Mouse (Mus musculus): Measurements from ENCODE around the gene Lamb1.

Gene Lamb1

DNA sequence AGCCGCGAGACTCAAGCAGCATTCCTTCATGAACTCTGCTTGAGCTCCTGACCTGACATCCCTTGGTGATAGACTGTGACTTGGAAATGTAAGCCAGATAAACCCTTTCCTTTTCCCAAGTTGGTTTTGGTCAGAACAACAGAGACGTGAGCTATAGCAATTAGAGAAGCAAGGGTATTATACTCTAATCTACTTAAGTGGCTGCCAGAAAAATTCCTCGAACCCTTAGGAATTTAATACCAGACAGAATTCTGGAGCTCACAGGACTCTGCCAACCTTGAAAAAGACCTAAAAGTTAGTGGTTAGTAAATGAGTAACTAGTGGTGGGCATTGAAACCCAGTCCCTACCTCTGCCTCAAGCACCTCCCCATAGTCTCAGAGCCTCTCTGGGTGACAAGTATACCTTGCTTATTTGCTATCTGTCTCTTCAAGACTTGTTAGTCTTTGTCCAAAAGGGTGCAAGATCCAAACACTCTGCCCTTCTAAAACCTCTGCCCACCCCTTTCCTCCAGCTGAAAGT lies 18.6 kb downstream of the Lamb1 start:
- no peak for DNase-seq (ENCODE audit: low spot score in 2 of 2)

DNA sequence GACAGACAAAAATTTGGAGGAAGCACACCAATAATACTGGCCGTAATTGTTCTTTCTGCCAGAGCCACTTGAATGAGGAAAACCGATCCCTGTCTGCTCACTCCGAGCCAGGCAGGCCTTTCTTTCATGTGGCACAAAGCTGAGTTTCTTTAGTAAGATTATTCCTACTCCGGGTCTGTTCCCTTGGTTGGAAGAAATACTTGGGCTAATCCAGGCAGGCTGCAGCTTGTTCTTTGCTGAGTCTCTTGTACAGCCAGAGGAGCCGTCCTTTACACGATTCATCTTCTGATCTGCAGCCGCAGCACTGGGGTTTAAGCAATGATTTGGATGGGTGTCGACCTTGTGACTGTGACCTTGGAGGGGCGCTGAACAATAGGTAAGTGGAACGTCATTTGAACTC lies 24.0 kb downstream of the Lamb1 start:
- DNase-seq (ENCODE audit: low spot score in 2 of 2) = no peak

DNA sequence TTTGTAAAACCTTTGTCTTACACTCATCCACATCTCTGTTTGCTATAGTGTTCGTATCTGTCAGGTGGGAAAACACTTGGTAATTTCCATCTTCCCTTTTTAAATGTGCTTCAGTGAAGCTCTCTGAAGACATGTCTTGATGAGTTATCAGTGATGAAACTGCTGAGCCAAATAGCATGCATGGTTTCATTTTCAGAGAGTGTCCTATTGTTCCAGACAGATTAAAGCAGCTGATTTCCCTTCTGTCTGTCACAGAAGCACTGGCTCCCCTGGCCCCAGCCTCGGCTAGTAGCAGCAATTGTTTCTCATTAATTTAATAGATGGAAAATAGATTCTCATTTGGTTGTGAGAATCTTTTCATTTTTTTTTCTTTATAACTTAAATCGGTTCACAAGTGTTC lies 25.9 kb downstream of the Lamb1 start:
- DNase-seq (ENCODE audit: low spot score in 2 of 2) = no peak

DNA sequence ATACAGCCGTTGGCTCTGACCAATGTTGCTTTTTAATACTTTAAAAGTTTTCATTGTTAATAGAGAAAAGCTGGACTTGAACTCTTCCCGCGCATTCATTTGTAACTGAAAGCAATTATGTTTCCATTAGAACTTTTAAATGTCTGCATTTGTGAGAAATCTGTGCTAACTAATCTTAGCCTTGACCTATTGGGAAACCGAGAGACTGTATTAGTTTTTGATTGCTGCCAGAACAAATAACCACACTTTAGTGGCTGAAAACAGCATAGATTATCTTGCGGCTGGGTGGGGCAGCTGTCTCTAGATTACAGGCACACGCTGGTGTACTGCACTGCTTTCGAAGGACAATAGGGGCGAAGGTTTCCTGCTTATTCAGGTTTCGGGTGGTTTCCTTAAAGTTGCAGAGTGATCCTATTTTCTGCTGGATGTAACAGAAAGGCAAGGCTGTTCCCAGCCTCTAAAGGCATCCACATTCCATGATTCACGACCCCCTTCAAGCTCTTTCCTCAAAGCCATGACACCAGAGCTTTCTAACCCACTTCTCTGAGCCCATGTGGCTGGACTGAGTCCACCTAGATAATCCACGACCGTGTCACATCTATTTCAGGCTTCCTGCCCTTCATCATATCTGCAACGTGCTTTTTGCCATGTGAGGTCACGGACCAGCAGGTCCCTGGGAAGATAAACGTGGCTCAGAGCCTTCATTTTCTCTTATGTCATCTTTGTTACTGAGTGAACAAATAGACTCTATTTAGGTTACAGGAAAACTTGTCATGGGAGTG lies 28.5 kb downstream of the Lamb1 start:
- DNase-seq (ENCODE audit: low spot score in 2 of 2) = no peak

DNA sequence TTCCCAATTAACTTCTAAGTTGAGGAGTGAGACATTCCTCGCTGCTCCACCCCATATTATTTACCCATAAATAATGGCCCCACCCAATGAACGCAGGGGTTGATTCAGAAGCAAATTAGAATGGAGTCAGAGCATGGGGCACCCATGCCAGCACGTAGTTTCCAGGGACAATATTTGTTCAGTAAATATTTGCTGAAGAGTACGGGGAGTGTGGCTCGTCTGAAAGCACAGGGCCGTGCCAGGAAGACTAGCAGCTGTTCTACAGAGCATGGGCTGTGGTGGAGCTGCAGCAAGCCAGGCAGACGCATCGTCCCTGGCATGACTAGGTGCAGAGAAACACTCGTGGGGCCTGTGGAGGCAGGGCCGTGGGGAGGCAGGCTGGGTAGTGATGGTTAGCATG lies 29.5 kb downstream of the Lamb1 start:
- no peak for DNase-seq (ENCODE audit: low spot score in 2 of 2)

DNA sequence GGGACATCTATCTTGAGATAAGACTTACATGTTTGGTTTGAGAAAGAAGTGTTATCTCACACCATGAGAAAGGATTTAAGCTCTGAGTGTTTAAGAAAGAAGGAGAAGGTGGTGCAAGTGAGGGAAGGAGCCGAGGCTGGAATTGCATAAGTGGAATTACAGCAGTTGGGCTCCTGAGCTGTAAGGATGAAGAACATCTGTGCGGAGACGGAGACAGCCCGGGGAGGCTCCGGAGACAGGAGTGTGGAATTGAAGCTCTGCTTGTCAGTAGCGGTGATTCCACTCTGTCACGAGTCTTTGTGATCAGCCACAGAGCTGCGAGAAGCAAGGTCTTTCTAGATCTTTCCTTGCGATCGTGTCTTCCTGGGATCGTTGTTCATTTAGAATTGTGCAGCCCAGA lies 30.0 kb downstream of the Lamb1 start:
- no peak for DNase-seq (ENCODE audit: low spot score in 2 of 2)

DNA sequence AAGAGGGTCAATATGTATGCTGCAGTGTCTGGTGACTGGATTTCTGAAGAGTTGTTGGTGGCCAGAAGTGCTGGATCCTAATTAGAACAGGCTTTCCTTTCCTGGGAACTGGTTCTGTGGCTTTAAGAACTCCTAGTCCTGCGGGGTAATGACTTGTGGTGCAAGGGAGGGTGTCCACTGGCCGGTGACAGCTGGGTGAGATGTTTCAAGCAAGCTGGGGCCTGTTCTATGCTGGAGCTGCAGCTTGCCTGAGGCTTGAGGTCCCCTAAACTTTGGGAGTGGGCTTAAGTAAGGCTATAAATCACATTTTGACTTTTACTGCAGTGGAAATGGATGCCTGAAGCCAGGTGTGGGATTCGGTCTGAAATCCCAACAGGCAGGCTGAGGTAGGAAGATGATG lies 30.5 kb downstream of the Lamb1 start:
- no peak for DNase-seq (ENCODE audit: low spot score in 2 of 2)

DNA sequence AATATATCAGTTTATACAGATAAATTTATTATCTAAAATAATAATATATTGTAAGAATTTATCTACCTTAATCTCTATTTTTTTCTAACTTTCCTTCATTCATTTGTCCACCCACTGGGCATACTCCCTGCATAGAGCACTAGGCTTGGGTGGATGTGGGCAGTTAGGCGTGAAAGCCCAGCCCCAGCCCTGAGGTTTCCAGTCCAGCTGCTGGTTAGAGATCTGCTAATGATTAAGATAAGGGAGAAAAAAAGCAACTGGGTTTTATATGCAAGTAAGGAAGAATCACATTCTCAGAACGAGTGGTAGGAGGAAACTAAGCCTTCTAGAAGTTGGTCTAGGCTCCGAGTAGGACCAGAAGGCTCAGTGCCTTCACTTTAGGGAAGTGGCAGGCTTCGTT lies 31.1 kb downstream of the Lamb1 start:
- DNase-seq (ENCODE audit: low spot score in 2 of 2) = no peak

DNA sequence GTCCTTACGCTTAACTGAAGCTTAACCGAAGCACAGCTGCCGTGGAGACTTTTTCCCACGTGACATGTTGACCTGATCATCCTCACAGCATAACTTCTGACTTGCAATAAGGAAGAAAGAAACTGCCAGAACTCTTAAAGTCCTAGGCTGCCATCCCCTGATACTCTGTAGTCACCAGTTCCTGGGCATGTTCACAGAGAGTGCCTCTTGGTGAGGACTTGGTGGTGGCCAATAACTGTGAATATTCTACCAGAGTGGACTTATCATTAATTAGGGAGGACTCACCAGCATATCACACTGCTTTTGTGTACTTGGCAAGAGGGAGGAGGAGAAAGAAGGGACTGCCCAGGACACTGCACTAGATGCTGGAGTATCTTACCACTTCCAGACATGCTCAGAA lies 33.1 kb downstream of the Lamb1 start:
- no peak for DNase-seq (ENCODE audit: low spot score in 2 of 2)

DNA sequence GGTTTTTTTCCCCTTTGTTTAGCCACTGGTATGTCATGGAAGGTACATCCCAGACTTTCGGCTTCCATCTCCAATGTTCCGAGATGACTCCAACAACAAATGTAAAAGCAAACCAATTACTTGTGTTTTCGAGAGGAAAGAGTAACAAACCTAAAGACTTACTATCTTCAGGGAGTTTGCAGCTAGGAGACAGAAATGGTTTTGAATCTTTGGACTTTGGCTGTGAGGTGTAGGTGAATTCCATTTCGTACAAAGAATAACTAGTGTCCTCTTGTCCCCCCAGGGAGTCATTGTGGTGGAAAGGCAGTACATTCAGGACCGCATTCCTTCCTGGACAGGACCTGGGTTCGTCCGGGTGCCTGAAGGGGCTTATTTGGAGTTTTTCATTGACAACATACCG lies 33.5 kb downstream of the Lamb1 start:
- DNase-seq (ENCODE audit: low spot score in 2 of 2) = no peak

DNA sequence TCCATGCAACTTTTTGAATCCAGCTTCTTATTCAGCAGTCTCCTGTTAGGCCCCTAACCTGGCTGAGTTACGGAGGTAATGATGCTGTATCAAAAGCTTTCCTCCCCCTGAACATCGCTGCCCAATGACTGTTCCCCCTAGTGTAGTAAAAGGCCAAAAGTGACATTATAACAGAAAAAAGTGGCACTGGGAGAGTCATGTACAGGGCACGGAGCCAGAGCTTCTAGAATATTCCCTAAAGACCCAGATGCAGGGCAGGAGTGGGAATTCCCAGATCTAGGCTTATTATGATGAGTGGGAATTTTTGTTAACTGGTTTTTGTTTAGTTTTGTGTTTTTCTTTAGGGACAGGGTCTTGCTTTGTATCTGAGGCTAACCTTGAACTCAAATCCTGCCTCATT lies 34.1 kb downstream of the Lamb1 start:
- no peak for DNase-seq (ENCODE audit: low spot score in 2 of 2)

DNA sequence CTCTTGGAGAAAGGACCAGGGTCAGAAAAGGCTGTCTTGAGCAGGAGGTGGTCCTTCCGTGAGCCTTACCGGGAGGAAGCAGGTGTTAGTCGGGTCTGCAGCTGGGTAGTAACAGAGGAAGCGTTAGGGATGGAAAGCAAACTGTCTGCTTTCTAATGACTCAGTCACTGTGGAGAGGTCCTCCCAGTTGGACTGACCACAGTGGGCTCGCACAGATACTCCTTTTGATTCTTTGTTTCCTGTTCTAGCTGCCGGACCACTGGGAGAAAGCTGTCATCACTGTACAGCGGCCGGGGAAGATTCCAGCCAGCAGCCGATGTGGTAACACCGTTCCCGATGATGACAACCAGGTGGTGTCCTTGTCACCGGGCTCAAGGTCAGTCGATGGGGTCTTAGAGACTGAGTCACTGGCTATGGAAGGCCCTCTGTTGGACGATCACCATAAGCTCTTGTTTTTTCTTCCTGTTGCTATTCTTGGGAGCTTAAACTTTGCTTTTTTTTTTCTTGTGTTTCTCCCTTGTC lies 34.7 kb downstream of the Lamb1 start:
- DNase-seq (ENCODE audit: low spot score in 2 of 2) = no peak

DNA sequence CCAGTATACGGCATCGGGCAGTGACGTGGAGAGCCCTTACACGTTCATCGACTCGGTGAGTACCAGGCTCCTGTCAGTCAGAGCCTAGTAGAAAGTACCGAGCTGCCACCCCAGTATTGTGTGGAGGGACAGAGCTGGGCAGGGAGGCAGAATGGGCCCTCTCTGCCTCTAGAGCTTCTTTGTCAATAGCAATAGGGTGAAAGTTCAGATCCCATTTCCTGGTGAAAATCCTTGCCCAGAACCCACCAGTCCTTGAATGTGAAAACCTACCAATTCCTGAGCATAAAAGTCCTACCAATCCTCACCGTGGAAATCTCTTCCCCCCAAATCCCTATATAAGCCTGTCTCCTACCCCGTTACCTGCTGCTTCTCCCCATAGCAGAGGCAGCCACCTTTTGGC lies 35.2 kb downstream of the Lamb1 start:
- DNase-seq (ENCODE audit: low spot score in 2 of 2) = no peak

DNA sequence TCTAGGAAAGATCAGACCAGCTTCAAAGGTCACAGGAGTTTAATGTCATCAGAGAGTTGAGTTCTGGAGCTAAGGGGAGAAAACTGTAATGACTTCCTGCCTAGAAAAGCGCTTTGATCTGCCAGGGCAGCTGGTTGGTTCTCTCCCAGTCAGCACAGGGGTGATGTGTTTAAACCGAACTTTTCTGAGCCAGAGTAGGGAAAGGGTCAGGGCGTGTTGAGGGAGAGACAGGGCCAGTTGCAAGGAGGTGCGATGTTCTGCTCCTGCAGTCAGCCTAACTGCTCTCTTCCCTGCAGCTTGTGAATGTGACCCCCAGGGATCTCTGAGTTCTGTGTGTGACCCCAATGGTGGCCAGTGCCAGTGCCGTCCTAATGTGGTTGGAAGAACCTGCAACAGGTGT lies 37.2 kb downstream of the Lamb1 start:
- DNase-seq (ENCODE audit: low spot score in 2 of 2) = no peak

DNA sequence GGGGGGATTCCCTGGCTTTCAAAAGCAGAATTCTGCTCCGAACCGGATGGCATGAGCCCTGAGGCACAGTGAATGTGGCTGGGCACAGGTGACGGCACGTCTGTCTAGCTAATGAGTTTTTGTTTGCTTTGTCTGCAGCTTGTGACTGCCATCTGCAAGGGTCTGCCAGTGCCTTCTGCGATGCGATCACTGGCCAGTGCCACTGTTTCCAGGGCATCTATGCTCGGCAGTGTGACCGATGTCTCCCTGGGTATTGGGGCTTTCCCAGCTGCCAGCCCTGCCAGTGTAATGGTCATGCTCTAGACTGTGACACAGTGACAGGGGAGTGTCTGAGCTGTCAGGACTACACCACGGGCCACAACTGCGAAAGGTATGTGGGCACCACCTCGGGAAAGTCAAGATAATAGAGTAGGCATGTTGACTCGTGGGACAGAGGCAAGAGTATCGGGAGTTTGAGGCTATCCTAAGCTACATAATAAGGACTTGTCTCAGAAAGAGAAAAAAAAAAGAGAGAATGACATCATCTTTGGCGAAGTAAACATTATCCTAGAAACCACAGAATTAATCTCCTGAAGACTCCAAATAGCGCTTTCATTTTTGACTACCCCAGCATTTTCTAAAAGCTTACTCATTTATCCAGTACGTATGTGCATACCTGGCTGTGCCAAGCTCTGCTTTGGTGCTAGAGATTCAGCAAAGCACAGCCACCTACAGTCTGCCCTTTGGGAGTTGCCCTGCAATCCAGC lies 37.9 kb downstream of the Lamb1 start:
- peak in 1 of 2 experiments; percentile 22 for DNase-seq (ENCODE audit: low spot score in 2 of 2)

DNA sequence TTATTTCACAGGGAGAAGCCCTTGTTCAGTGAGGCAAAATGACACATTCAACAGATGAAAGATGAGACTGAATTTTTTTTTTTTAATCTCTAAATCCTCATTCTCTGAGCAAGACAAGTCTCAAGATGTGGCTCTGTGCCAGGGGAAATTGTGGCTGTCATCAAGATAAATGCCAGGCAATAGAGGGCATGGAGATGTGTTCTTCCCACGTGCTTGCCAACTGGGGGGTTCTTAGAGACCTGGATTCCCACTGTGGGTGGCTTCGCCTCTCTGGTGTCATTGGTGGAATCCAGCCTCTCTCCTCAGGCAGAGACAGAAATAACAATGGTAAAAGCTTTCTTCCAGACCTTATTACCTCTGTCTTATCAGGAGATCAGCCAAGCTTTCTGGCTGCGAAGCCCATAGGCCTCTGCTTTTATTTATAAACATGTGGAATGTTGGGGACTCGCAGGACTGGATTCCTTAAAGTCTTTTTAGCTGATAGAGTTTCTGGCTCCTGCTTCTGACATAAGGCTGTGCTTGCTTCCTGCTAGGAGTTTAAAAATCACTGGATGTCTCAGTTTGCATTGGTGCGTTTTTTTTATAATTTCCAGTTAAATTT lies 41.1 kb downstream of the Lamb1 start:
- no peak for DNase-seq (ENCODE audit: low spot score in 2 of 2)

DNA sequence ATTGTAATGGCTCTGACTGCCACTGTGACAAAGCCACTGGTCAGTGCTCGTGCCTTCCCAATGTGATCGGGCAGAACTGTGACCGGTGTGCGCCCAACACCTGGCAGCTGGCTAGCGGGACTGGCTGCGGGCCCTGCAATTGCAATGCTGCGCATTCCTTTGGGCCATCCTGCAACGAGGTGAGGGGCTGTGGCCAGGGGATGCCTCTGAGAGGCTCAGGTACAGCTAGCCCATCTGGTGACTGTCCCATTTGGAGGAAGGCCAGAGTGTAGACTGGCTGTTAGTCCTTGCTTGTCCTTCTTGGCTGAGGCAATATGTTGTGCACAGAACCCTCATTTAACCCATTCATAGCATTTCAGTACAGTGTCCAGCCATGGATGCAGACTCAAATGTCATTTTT lies 42.0 kb downstream of the Lamb1 start:
- DNase-seq (ENCODE audit: low spot score in 2 of 2) = no peak

DNA sequence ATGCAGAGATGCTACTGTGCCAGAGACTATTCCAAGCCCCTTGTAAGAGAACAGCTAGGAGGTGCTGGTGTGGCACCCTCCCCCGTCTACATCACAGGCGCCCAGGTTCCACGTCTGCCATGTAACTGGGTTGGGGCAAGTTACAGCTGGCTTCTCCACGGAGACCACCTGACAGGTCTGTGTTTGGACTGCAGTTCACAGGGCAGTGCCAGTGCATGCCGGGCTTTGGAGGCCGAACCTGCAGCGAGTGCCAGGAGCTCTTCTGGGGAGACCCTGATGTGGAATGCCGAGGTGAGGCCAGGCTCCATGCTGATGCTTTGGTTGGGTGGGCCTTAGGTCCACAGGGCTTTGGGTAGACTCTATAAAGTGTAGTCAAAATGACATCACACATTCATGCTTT lies 42.7 kb downstream of the Lamb1 start:
- DNase-seq (ENCODE audit: low spot score in 2 of 2) = no peak

DNA sequence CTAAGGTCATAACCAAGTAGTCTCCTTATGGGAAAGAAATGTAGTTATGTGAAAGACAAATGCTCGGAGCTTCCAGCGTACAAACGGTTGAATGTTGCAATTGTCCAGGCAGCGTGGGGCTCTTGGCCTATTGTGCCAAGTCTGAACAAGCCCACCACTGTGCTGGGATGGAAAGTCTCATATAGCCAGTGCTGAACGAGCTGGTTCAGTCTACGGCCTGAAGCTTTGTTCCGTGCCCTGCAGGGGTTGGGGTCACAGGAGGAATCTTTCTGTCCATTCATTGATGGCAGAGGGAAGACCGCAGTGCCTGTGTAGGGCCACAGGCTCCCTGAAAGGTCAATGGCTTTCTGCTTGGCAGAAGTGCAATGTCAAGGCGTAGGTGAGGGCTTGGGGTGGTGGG lies 45.7 kb downstream of the Lamb1 start:
- no peak for DNase-seq (ENCODE audit: low spot score in 2 of 2)

DNA sequence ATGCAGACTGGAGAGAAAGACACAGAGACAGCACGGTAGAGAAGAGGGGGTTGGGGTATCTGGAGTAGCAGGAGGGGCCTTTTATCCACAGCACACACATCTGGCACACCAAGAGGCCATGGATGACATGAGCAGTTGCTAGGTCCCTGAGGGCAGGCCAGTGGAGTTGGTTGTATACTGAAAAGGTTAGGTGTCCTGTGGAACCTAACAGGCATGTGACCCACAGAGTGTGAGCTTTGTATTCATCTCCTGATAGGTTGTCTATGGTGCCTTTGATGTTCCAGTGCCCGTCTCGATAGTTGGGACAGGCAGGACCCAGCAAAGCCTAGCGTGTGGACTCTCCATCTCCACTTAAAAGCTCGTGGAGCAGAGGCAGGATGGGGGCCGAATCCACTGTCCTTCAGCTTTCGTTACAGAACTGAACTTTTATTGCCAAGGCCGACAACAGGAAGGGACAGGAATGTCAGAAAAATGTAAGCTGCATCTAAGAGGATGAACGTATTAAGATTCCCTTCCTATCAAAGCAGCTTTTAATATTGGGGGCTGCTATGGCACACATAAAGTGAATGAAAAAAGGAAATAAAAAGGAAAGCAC lies 46.7 kb downstream of the Lamb1 start:
- no peak for DNase-seq (ENCODE audit: low spot score in 2 of 2)

DNA sequence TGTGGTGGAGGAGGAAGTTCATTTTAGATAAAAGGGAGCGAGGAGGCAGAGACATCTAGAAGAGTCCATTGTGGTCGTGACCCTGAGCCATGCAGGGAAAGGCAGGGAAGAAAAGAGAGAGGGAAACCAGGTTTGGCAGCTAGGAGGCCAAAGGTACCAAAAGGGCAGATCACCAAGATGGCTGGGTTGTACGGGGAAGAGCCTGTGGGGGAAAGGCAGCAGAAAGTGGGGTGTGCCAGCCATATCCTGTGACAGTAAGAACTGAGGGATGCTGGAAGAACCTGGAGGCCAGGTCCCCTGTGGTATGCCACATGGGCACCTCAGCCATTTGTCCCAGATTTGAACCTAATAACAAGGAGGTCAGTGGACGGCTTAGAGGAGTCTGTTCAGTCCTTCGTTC lies 47.2 kb downstream of the Lamb1 start:
- no peak for DNase-seq (ENCODE audit: low spot score in 2 of 2)

DNA sequence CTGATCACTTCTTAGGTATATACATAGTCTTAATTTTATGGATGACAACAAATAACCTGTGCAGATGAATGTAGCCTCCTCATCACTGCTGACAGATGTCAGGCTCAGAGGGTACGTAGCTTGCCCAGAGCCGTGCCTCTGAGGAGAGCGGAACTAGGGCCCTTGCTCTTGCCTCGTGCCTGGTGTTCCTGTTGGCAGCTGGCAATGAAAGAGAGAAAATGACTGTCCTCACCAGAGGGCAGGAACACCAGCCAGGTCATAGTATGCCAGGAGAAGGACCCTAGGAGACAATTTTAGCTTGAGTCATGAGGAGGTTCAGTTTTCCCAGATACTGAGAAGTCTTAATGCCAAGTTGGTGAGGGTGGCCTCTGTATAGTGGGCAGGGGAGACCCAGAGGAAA lies 48.1 kb downstream of the Lamb1 start:
- no peak for DNase-seq (ENCODE audit: low spot score in 2 of 2)
